Mouse (Mus musculus): ENCODE measurements around the gene Dnah3. TPM values are rescaled to one million over a fixed set of nuclear protein-coding genes. Genes with fewer than 3 reads are reported as not detected.

Dnah3 gene
- polyA plus RNA-seq, 1 experiment from 2014 or later, result not detected

DNA sequence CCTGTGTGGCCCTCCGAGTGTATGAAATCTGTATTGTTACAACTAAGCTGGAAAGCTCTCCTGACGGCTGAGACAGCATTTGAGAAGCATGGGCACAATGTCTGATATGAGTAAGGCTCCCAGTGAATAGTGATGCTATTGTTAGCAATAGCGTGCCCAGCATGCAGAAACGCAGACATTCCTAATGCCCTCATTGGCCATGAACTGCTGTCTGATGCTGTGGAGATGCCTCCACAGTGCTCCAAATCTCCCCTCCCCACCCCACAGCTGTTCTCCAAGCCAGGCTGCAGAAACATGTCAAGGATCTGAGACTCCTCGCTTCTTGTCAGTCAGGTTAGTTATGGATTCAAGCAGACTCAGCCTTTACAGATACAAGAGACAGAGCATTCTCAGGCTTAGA, 58.7 kb downstream of the Dnah3 start:
- Histone ChIP-seq H3K36me3 (no peaks in the 10 kb centered on the region), H3K9me3 (replicated peaks) (no peaks in the 10 kb centered on the region), H3K4me3 (no peak overlapping the region), H3K27ac (replicated peaks) (no peak overlapping the region), H3K27me3 (ENCODE audit: low read depth, poor library complexity, severe bottlenecking) (no peaks in the 10 kb centered on the region), H3K4me1 (no peaks in the 10 kb centered on the region)
- WGBS, result 87% methylated on average over 5 of the region's 5 CpGs
- DNase-seq (ENCODE audit: low spot score), result no peak

- Histone ChIP-seq H3K9me3 (replicated peaks) (no peaks in the 10 kb centered on the region), H3K27me3 (ENCODE audit: low read depth, poor library complexity, severe bottlenecking) (no peaks in the 10 kb centered on the region), H3K4me3 (no peak overlapping the region), H3K36me3 (no peaks in the 10 kb centered on the region), H3K4me1 (no peaks in the 10 kb centered on the region), H3K27ac (replicated peaks) (no peak overlapping the region)
- WGBS, result 80% methylated on average over 4 of the region's 4 CpGs
- DNase-seq (ENCODE audit: low spot score), result no peak
Measured at GRCm38 (mm10) chr7:120034996-120035395, 60.1 kb downstream of the Dnah3 start.

- Histone ChIP-seq H3K36me3 (no peaks in the 10 kb centered on the region), H3K27ac (replicated peaks) (no peak overlapping the region), H3K4me1 (no peaks in the 10 kb centered on the region), H3K27me3 (ENCODE audit: low read depth, poor library complexity, severe bottlenecking) (no peaks in the 10 kb centered on the region), H3K4me3 (no peak overlapping the region), H3K9me3 (replicated peaks) (no peaks in the 10 kb centered on the region)
- DNase-seq (ENCODE audit: low spot score), result no peak
- 96% methylated on average over 1 of the region's 1 CpGs for WGBS
Measured at GRCm38 (mm10) chr7:120034566-120034965, 60.5 kb downstream of the Dnah3 start.

- H3K9me3 ChIP-seq (replicated peaks), result 0 out of 2 replicates have a peak, but pooled peaks cover 3% of the 10 kb centered on the region
- no peaks in the 10 kb centered on the region for H3K27me3 ChIP-seq (ENCODE audit: low read depth, poor library complexity, severe bottlenecking)
- no peak overlapping the region for H3K4me3 ChIP-seq
- H3K27ac ChIP-seq (replicated peaks), result no peak overlapping the region
- no peaks in the 10 kb centered on the region for H3K4me1 ChIP-seq
- WGBS, result 95% methylated on average over 1 of the region's 1 CpGs
- DNase-seq (ENCODE audit: low spot score), result no peak
- H3K36me3 ChIP-seq, result no peaks in the 10 kb centered on the region
Measured at GRCm38 (mm10) chr7:120028669-120029068, 66.4 kb downstream of the Dnah3 start.

DNA sequence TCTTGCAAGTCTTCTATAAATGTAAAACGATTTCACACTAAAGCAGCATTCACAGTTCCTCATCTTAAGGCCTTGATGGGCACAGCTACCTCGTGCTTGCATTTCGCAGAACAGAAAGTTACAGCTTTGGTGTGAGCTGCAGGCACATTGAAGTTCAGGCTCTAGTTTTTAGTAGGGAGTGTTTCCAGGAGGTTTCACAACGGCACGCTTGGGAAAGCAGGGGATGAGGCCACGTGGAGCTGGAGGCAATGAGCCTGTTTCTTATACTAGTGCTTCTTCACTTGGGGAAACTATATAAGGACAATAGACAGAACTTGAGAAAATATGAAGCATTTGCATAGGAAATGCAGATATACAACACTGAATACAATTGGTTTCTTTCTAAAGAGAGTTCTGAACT, 98.0 kb downstream of the Dnah3 start:
- no peaks in the 10 kb centered on the region for H3K4me1 ChIP-seq
- H3K36me3 ChIP-seq, result no peaks in the 10 kb centered on the region
- DNase-seq (ENCODE audit: low spot score), result no peak
- 84% methylated on average over 6 of the region's 6 CpGs for WGBS
- H3K4me3 ChIP-seq, result no peak overlapping the region
- H3K27ac ChIP-seq (replicated peaks), result no peak overlapping the region
- H3K27me3 ChIP-seq (ENCODE audit: low read depth, poor library complexity, severe bottlenecking), result no peaks in the 10 kb centered on the region
- H3K9me3 ChIP-seq (replicated peaks), result no peaks in the 10 kb centered on the region

- Histone ChIP-seq H3K9me3 (replicated peaks) (no peaks in the 10 kb centered on the region), H3K27me3 (ENCODE audit: low read depth, poor library complexity, severe bottlenecking) (no peaks in the 10 kb centered on the region), H3K36me3 (no peaks in the 10 kb centered on the region), H3K27ac (replicated peaks) (no peak overlapping the region), H3K4me3 (no peak overlapping the region), H3K4me1 (no peaks in the 10 kb centered on the region)
- 77% methylated on average over 3 of the region's 3 CpGs for WGBS
- no peak for DNase-seq (ENCODE audit: low spot score)
Measured at GRCm38 (mm10) chr7:119985279-119985912, 109.7 kb downstream of the Dnah3 start.

DNA sequence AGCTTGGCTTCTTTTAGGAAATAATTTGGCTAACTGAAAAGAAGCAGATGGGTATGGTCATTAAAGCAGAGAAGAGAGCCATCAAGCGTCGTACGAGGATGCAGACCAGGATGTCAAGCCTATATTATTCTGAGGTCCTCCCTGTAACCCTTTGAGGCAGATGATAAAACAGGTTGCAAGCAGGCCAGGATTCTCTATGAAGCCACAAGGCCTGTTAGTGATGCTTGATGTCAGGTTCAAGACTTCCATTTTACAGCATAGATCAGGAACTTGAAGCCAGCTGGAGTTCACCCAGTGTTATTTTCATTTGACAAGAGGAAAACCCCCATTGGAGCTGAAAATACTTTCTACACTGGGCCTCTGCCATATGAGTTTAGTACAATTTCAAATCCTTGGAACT, 114.9 kb downstream of the Dnah3 start:
- H3K4me3 ChIP-seq, result no peak overlapping the region
- 92% methylated on average over 3 of the region's 3 CpGs for WGBS

DNA sequence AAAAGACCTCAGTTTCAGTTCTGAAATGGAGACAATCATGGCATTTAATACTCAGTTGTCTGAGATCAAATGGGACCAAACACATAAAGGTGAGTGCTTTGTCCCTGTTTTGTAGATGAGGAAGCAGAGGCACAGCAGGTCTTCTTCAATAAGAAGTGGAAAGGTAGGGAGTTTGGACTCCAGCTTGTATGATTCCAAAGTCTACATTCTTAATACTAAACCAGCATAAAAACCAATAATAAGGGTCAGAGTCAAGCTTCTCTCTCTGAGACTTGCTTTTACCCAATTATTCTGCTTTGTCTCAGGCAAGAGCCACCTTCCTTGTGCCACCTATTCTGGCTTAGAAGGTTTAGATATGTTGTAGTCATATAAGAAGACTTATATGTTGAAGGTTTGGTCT, 116.5 kb downstream of the Dnah3 start:
- Histone ChIP-seq H3K4me3 (no peak overlapping the region), H3K4me1 (no peaks in the 10 kb centered on the region), H3K27ac (replicated peaks) (no peak overlapping the region), H3K36me3 (no peaks in the 10 kb centered on the region), H3K27me3 (ENCODE audit: low read depth, poor library complexity, severe bottlenecking) (no peaks in the 10 kb centered on the region), H3K9me3 (replicated peaks) (no peaks in the 10 kb centered on the region)
- DNase-seq (ENCODE audit: low spot score), result no peak

More for the DNA sequence above, 114.9 kb downstream of the Dnah3 start:
- H3K27ac ChIP-seq (replicated peaks), result no peak overlapping the region
- no peaks in the 10 kb centered on the region for H3K27me3 ChIP-seq (ENCODE audit: low read depth, poor library complexity, severe bottlenecking)
- no peak for DNase-seq (ENCODE audit: low spot score)
- no peaks in the 10 kb centered on the region for H3K4me1 ChIP-seq
- no peaks in the 10 kb centered on the region for H3K9me3 ChIP-seq (replicated peaks)
- H3K36me3 ChIP-seq, result no peaks in the 10 kb centered on the region

DNA sequence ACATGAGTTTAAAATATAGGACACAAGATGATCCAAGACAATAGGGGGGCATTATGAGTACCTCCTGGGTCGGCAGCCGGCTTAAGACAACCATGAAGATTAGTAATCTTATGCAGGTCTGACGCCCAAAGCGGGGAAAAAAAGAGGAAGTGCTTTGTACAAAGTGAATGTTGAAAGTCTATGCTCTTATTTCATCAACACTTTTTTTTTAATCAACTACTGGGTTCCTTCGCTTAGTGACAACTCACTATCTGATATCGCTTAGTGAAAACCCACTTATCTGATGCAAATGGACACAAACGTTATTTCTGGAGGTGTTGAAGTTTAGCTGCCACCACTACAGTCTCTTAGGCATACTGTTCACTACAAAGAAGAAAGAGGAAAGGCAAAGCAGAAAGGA, 117.5 kb downstream of the Dnah3 start:
- WGBS, result 93% methylated on average over 7 of the region's 7 CpGs
- Histone ChIP-seq H3K36me3 (no peaks in the 10 kb centered on the region), H3K27ac (replicated peaks) (no peak overlapping the region), H3K9me3 (replicated peaks) (no peaks in the 10 kb centered on the region), H3K4me1 (no peaks in the 10 kb centered on the region), H3K27me3 (ENCODE audit: low read depth, poor library complexity, severe bottlenecking) (no peaks in the 10 kb centered on the region), H3K4me3 (no peak overlapping the region)
- DNase-seq (ENCODE audit: low spot score), result no peak

DNA sequence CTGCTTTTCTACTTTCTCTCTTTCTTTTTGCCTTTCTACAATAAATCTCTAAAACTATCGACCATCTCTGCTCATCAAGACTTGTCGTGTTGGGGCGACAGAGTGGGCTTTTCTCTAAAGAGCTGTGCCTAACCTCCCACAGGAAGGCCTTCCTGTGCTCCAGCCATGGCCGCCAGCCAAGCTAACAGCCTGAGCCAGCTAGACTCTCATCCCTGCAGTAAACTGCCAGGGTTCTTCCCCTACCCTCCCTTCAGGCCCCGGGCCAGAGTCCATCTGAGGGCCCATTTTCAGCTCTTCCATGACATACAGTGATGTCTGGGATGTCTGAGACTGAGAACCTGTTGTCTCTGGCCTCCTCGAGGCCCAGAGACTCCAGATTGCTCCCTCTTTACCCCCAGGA, 118.8 kb downstream of the Dnah3 start:
- Histone ChIP-seq H3K9me3 (replicated peaks) (no peaks in the 10 kb centered on the region), H3K27ac (replicated peaks) (no peak overlapping the region), H3K4me3 (no peak overlapping the region), H3K36me3 (no peaks in the 10 kb centered on the region), H3K27me3 (ENCODE audit: low read depth, poor library complexity, severe bottlenecking) (no peaks in the 10 kb centered on the region), H3K4me1 (no peaks in the 10 kb centered on the region)
- DNase-seq (ENCODE audit: low spot score), result no peak
- 83% methylated on average over 6 of the region's 6 CpGs for WGBS

- H3K27ac ChIP-seq (replicated peaks), result no peak overlapping the region
- H3K4me3 ChIP-seq, result no peak overlapping the region
- H3K4me1 ChIP-seq, result no peaks in the 10 kb centered on the region
- DNase-seq (ENCODE audit: low spot score), result no peak
- WGBS, result 88% methylated on average over 5 of the region's 5 CpGs
- no peaks in the 10 kb centered on the region for H3K36me3 ChIP-seq
- H3K9me3 ChIP-seq (replicated peaks), result no peaks in the 10 kb centered on the region
- no peaks in the 10 kb centered on the region for H3K27me3 ChIP-seq (ENCODE audit: low read depth, poor library complexity, severe bottlenecking)
Measured at GRCm38 (mm10) chr7:119974214-119974613, 120.9 kb downstream of the Dnah3 start.

DNA sequence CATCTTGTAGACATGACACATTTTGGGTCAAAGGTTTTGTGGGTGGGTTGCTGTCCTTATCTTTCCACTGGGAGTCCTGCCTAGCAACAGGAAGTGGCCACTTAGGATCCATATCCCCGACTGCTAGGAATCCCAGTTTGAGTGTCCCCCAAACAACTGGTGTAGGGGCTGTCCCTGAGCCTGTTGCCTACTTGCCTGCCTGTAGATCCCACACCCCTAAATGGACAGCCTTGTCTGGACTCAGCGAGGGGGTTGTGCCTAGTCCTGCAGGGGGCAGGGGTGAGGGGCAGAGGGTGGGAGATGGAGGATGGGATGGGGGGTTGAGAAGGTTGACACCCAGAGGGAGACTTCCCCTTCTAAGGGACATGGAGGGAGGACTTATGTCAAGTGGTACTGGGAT, 125.8 kb downstream of the Dnah3 start:
- no peaks in the 10 kb centered on the region for H3K36me3 ChIP-seq
- H3K4me3 ChIP-seq, result no peak overlapping the region
- WGBS, result 88% methylated on average over 2 of the region's 2 CpGs
- H3K27me3 ChIP-seq (ENCODE audit: low read depth, poor library complexity, severe bottlenecking), result no peaks in the 10 kb centered on the region
- H3K4me1 ChIP-seq, result no peaks in the 10 kb centered on the region
- H3K9me3 ChIP-seq (replicated peaks), result no peaks in the 10 kb centered on the region
- DNase-seq (ENCODE audit: low spot score), result no peak
- H3K27ac ChIP-seq (replicated peaks), result no peak overlapping the region

DNA sequence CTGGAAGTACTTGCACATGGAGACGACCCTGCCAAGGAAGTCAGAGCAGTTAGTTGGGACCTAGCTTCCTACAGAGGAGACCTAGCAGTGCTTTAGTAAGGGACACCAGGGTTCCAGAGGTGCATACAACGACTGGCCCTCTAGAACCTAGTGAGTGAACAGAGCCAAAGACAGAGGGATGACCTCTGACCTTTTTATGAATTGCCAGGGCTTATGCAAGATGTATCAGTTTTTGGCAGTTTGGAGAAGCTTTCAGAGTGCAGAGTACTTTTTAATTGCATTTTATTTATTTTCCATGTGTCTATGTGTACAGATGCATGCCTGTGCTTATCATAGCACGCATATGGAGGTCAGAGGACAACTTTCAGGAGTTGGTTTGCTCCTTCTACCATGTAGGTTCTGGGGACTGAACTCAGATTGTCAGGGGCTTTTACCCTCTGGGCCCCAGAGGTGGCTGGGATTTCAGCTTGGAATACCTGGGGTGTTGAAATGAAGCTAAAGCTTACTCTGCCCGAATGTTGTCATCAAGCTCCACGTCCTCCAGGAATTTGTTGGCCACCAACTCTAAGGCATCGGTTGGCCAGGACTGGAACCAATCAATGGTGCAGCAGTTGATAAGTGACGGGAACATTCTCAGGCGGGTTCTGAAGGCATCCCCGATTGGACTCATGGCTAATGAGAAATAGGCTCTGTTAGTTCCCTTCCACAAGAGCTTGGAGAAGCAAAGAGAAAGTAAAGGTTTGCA, 129.3 kb downstream of the Dnah3 start:
- no peaks in the 10 kb centered on the region for H3K4me1 ChIP-seq
- no peak overlapping the region for H3K4me3 ChIP-seq
- no peaks in the 10 kb centered on the region for H3K27me3 ChIP-seq (ENCODE audit: low read depth, poor library complexity, severe bottlenecking)
- no peaks in the 10 kb centered on the region for H3K9me3 ChIP-seq (replicated peaks)
- DNase-seq (ENCODE audit: low spot score), result no peak
- H3K27ac ChIP-seq (replicated peaks), result no peak overlapping the region
- H3K36me3 ChIP-seq, result no peaks in the 10 kb centered on the region
- WGBS, result 91% methylated on average over 9 of the region's 9 CpGs

Data from midbrain, embryonic 10.5 days (tissue).